Mouse (Mus musculus): ENCODE data around the gene Cfd.

Gene Cfd

GRCm38 (mm10) chr10:79886611-79887010 is 4.0 kb upstream of the Cfd start:
- DNase-seq: no peak

- DNase-seq: no peak
These were observed 1.3 kb upstream of the Cfd start for GRCm38 (mm10) chr10:79889386-79889785.

GRCm38 (mm10) chr10:79892451-79893118 is 1.9 kb downstream of the Cfd start:
- peak; percentile 89 to 94 for DNase-seq

- DNase-seq: peak in 1 of 2 experiments; percentile 49
These were observed 5.7 kb downstream of the Cfd start for GRCm38 (mm10) chr10:79896306-79896705.

- DNase-seq: no peak
These were observed 6.2 kb downstream of the Cfd start for GRCm38 (mm10) chr10:79896814-79897213.

GRCm38 (mm10) chr10:79897316-79898245 is 6.9 kb downstream of the Cfd start:
- no peak for DNase-seq

GRCm38 (mm10) chr10:79900951-79901410 is 10.3 kb downstream of the Cfd start:
- peak; percentile 50 to 51 for DNase-seq

GRCm38 (mm10) chr10:79906712-79907111 is 16.1 kb downstream of the Cfd start:
- no peak for DNase-seq

GRCm38 (mm10) chr10:79907415-79907814 is 16.8 kb downstream of the Cfd start:
- DNase-seq: no peak

GRCm38 (mm10) chr10:79908167-79909091 is 17.8 kb downstream of the Cfd start, which contains the start of gene Med16:
Med16 (minus strand) TSS chr10:79908923.
- peak; percentile 95 to 96 for DNase-seq

GRCm38 (mm10) chr10:79909092-79909922 is 18.7 kb downstream of the Cfd start:
- peak in 1 of 2 experiments; percentile 67 for DNase-seq

GRCm38 (mm10) chr10:79910556-79910955 is 19.9 kb downstream of the Cfd start, which contains the start of gene Gm26602:
Gm26602 (plus strand) TSS chr10:79910856.
- DNase-seq: no peak

GRCm38 (mm10) chr10:79912412-79912811 is 21.8 kb downstream of the Cfd start:
- DNase-seq: no peak

- DNase-seq: peak; percentile 25 to 51
These were observed 23.7 kb downstream of the Cfd start for GRCm38 (mm10) chr10:79914131-79914947.

GRCm38 (mm10) chr10:79914948-79915596 is 24.4 kb downstream of the Cfd start:
- peak; percentile 20 to 25 for DNase-seq

- peak in 1 of 2 experiments; percentile 38 for DNase-seq
These were observed 25.4 kb downstream of the Cfd start for GRCm38 (mm10) chr10:79916081-79916480.

- DNase-seq: peak; percentile 89 to 90
These were observed 26.3 kb downstream of the Cfd start, which contains the start of gene Kiss1r for GRCm38 (mm10) chr10:79916808-79917531. Kiss1r (plus strand) TSS chr10:79916971.

GRCm38 (mm10) chr10:79917532-79918100 is 27.0 kb downstream of the Cfd start:
- DNase-seq: peak in 1 of 2 experiments; percentile 15

Data from cerebellum, postnatal 14 days (tissue).